Mouse (Mus musculus): Measurements from ENCODE around the gene Fmc1.

Gene Fmc1

GRCm38 (mm10) chr6:38551989-38552635 is 18.8 kb downstream of the Fmc1 start:
- DNase-seq (ENCODE audit: low spot score in 2 of 2) = peak; percentile 99

DNA sequence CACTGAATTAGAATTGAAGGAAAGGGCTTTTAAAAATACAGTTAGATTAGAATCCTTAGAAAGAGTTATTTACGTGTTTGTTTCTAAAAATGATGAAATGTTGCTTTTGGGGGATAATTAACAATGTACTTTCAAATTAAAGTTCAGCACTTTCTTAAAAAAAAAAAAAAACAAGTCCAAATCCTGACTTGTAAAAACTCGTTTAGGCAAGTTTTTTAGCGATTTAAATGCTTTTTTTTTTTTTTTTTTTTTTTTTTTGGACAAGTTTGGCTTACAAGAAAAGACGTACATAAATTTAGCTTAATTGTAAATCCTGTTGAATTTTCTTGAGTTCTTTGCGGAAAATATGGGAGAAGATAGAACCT is 19.3 kb downstream of the Fmc1 start:
- no peak for DNase-seq (ENCODE audit: low spot score in 2 of 2)

DNA sequence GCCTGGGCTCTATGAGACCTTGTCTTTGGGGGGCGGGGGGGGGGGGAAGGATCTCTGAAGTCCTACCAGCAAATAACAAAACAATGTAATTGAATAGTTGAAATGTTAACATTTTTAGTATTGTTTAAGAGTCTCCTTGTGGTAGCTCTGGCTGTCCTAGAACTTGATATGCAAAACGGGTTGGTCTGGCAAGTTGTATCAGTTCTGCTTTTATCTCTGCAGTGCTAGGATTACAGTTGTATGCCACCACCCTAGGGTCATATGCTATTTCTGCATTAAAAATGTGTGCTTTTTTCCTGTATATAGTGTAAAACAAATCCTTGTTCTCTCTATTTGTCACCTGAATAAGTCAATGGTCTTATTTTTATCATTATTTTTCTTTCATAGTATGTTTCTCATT is 42.8 kb downstream of the Fmc1 start:
- DNase-seq (ENCODE audit: low spot score in 2 of 2) = no peak

DNA sequence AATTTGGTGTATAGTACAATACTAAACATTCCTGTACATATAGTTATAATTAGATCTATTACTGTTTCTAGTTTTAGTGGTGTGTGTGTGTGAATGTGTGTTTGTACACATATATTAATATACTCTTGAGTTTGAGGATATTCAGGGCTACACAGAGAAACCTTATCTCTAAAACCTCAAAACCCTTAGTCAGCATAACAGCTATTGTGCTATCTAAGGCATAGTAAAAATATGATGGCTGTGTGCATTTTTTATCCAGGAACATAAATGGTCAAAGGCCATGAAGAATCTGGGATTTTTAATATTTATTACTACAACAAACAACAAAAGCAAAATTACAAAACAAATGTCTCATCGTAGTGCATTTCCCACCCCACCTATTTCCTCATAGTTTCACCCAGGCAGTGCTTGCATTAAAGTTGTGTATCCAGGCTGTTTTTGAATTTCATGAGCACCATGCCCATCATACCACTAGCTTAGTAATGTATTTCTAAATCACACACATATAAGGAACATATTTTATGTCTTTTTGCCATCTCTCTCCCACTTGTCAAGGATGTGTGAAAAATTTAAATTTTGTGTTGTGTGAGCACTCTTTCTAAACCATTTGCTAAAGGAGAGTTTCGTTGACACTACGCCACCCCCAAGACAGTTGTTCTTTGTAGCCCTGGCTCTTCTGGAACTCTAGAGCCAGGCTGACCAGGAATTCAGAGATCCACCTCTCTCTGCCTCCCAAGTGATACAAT is 47.0 kb downstream of the Fmc1 start:
- no peak for DNase-seq (ENCODE audit: low spot score in 2 of 2)

- no peak for DNase-seq (ENCODE audit: low spot score in 2 of 2)
Observed at GRCm38 (mm10) chr6:38581711-38582110, 48.4 kb downstream of the Fmc1 start.

Data from heart, adult 9 months (tissue).